Mouse (Mus musculus): Measurements from ENCODE around the gene Adm2. TPM values are rescaled to one million over a fixed set of nuclear protein-coding genes. Genes with fewer than 3 reads are reported as not detected.

Adm2 gene
- total and polyA plus RNA-seq, 3 experiments = 0.23 to 4.5 (median 0.66) TPM

DNA sequence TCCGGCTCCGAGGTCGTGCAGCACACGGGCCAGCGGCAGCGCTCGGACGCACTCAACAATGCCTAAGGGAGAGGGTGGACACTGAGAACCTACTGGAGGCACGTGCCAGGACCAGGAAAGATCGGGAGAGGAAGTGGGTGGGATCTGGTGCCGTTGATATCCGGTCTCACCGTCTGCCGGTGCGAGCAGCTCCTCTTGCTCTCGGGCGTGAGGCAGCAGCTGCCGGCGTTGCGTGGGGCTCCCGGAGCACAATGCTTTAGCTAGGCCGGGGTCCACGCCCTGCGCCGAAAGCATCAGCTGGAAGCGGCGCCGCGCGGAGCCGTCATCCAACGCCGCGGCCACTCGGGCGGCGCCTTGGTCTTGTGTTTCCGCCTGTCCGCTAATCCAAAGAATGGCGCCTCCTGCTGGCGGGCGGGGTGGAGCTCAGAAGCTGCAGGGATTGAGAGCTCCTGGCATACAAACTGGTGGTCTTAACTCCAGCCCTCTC is 51.3 kb downstream of the Adm2 start, which contains the start of gene Sco2:
Sco2 (minus strand) TSS at position 85 of the 487 bp plus-strand sequence.
- dilution Hi-C loops (cut with MboI; ENCODE audit: extremely low pct_ligation_motif_present, extremely low pct_unique_long_range_greater_than_20kb, low sequenced_read_pairs) = no loop called here
- peak; percentile 95 for TF ChIP-seq BHLHE40 (IDR thresholded peaks at IDR 0.05; ENCODE audit: low read depth, low read length)
- peak; percentile 38 to 86; a peak in 3 of 4 replicates for TF ChIP-seq CTCF (conservative IDR thresholded peaks at IDR 0.05 in 1 of 2, IDR thresholded peaks at IDR 0.05 in 1 of 2; ENCODE audit: low read depth in 2 of 2, low read length in 2 of 2)
- 0 out of 2 replicates have a peak, but pooled peaks have one; percentile 22 for TF ChIP-seq KAT2A (IDR thresholded peaks at IDR 0.05; ENCODE audit: insufficient replicate concordance, low read length)
- no peak for TF ChIP-seq CHD1 (IDR thresholded peaks at IDR 0.05; ENCODE audit: low read depth, low read length)
- peak; percentile 12; the same call in 1 of the 2 replicates for TF ChIP-seq TCF12 (IDR thresholded peaks at IDR 0.05; ENCODE audit: low read depth, low read length)
- no peak for TF ChIP-seq TBP (conservative IDR thresholded peaks at IDR 0.05; ENCODE audit: low read depth, low read length)
- TF ChIP-seq USF2 (conservative IDR thresholded peaks at IDR 0.05; ENCODE audit: low read depth, low read length) = 0 out of 2 replicates have a peak, but pooled peaks have one; percentile 12
- TF ChIP-seq GABPA (IDR thresholded peaks at IDR 0.05; ENCODE audit: insufficient replicate concordance, low read depth, low read length) = no peak
- TF ChIP-seq ZC3H11A (IDR thresholded peaks at IDR 0.05; ENCODE audit: low read depth, low read length) = no peak
- no peak for TF ChIP-seq MAFK (IDR thresholded peaks at IDR 0.05; ENCODE audit: insufficient replicate concordance, low read length)
- TF ChIP-seq E2F4 (IDR thresholded peaks at IDR 0.05; ENCODE audit: insufficient replicate concordance, low read depth, low read length) = no peak
- 0 out of 2 replicates have a peak, but pooled peaks have one; percentile 16 for TF ChIP-seq USF1 (IDR thresholded peaks at IDR 0.05; ENCODE audit: low read depth, low read length)
- TF ChIP-seq ZMIZ1 (IDR thresholded peaks at IDR 0.05; ENCODE audit: low read depth, low read length) = no peak; the same call in 1 of the 2 replicates
- TF ChIP-seq IRF4 (IDR thresholded peaks at IDR 0.05; ENCODE audit: low read depth, low read length) = 0 out of 2 replicates have a peak, but pooled peaks have one; percentile 4
- TF ChIP-seq JUND (conservative IDR thresholded peaks at IDR 0.05; ENCODE audit: low read depth, low read length) = no peak
- TF ChIP-seq HCFC1 (IDR thresholded peaks at IDR 0.05; ENCODE audit: low read depth, low read length) = peak; percentile 56
- no peak for TF ChIP-seq POLR2AphosphoS2 (IDR thresholded peaks at IDR 0.05; ENCODE audit: low read depth, low read length)
- peak; percentile 63; the same call in 1 of the 2 replicates for TF ChIP-seq NELFE (IDR thresholded peaks at IDR 0.05; ENCODE audit: low read depth, low read length)
- TF ChIP-seq PAX5 (IDR thresholded peaks at IDR 0.05; ENCODE audit: low read length) = no peak
- peak; percentile 64 for TF ChIP-seq SMC3 (IDR thresholded peaks at IDR 0.05; ENCODE audit: low read depth, low read length)
- TF ChIP-seq MXI1 (IDR thresholded peaks at IDR 0.05; ENCODE audit: low read depth, low read length) = peak; percentile 82; the same call in 1 of the 2 replicates
- TF ChIP-seq ELF1 (IDR thresholded peaks at IDR 0.05; ENCODE audit: low read depth, low read length) = peak; percentile 69; the same call in 1 of the 2 replicates
- no peak for TF ChIP-seq RCOR1 (conservative IDR thresholded peaks at IDR 0.05; ENCODE audit: low read depth, low read length)
- TF ChIP-seq MAX (IDR thresholded peaks at IDR 0.05; ENCODE audit: low read length) = peak; percentile 94
- TF ChIP-seq ZKSCAN1 (IDR thresholded peaks at IDR 0.05; ENCODE audit: borderline replicate concordance, low read depth, low read length) = no peak
- TF ChIP-seq JUN (IDR thresholded peaks at IDR 0.05; ENCODE audit: insufficient read depth, low read depth, low read length) = no peak
- no peak for TF ChIP-seq ETS1 (conservative IDR thresholded peaks at IDR 0.05; ENCODE audit: low read depth, low read length)
- no peak for TF ChIP-seq CHD2 (IDR thresholded peaks at IDR 0.05; ENCODE audit: low read length)
- no peak for TF ChIP-seq MAZ (IDR thresholded peaks at IDR 0.05; ENCODE audit: low read depth, low read length)
- no peak; the same call in 1 of the 2 replicates for TF ChIP-seq RAD21 (IDR thresholded peaks at IDR 0.05; ENCODE audit: low read depth, low read length)
- TF ChIP-seq UBTF (IDR thresholded peaks at IDR 0.05; ENCODE audit: low read depth, low read length) = no peak
- peak; percentile 77 for TF ChIP-seq POLR2A (IDR thresholded peaks at IDR 0.05; ENCODE audit: low read depth, low read length)
- peak; percentile 71; the same call in 1 of the 2 replicates for TF ChIP-seq SIN3A (IDR thresholded peaks at IDR 0.05; ENCODE audit: low read length)
- no peak for TF ChIP-seq ZNF384 (IDR thresholded peaks at IDR 0.05; ENCODE audit: low read depth, low read length)
- 0 out of 2 replicates have a peak, but pooled peaks have one; percentile 38 for TF ChIP-seq MEF2A (IDR thresholded peaks at IDR 0.05; ENCODE audit: borderline replicate concordance, low read depth, low read length)
- TF ChIP-seq NRF1 (IDR thresholded peaks at IDR 0.05; ENCODE audit: low read depth, low read length) = no peak
- TF ChIP-seq MYC (IDR thresholded peaks at IDR 0.05; ENCODE audit: low read depth, low read length) = peak; percentile 75
- TF ChIP-seq EP300 (IDR thresholded peaks at IDR 0.05; ENCODE audit: low read length) = no peak
- DNase-seq (ENCODE audit: extremely low read depth) = peak; percentile 89
- Histone ChIP-seq H3K27me3 (replicated peaks) (no peaks in the 10 kb centered on the region), H3K9ac (ENCODE audit: insufficient read depth, low read depth) (peak within 1 kb of the TSS; percentile 83), H3K4me2 (ENCODE audit: insufficient read depth, low read depth, poor library complexity, severe bottlenecking) (peak within 1 kb of the TSS; percentile 65), H3K4me3 (replicated peaks in 1 of 3; ENCODE audit: low read depth in 2 of 3, low read length in 2 of 3, poor library complexity in 1 of 3) (peak within 1 kb of the TSS; percentile 80 to 96 (median 81)), H3K27ac (ENCODE audit: insufficient read depth, low read depth) (peak within 1 kb of the TSS; percentile 83), H3K4me1 (ENCODE audit: control insufficient read depth in 1 of 2, insufficient read depth in 2 of 2) (peaks cover 0 to 26% of the 10 kb centered on the region in 2 experiments; a peak in 2 of 4 replicates), H3K79me2 (replicated peaks; ENCODE audit: control insufficient read depth, extremely low read depth, insufficient read depth, poor library complexity, severe bottlenecking) (no peaks in the 10 kb centered on the region), H3K9me3 (replicated peaks; ENCODE audit: low read length) (peaks cover 9% of the 10 kb centered on the region), H3K36me3 (replicated peaks in 1 of 2; ENCODE audit: control insufficient read depth in 1 of 2, insufficient read depth in 1 of 2, low read length in 1 of 2) (peaks cover 38 to 41% of the 10 kb centered on the region in 2 experiments)
- in situ Hi-C loops (cut with MboI; ENCODE audit: low pct_ligation_motif_present, low pct_unique_long_range_greater_than_20kb, low sequenced_read_pairs) = loop anchor here (25.0 kb wide), 1 partner anchor 262 kb away; the partner anchor contains the start of gene Tubgcp6
